Mouse (Mus musculus): ENCODE data around the gene Shb. TPM values are rescaled to one million over a fixed set of nuclear protein-coding genes. Genes with fewer than 3 reads are reported as not detected.

Gene Shb
- polyA plus RNA-seq, 1 experiment: 36.2 TPM

DNA sequence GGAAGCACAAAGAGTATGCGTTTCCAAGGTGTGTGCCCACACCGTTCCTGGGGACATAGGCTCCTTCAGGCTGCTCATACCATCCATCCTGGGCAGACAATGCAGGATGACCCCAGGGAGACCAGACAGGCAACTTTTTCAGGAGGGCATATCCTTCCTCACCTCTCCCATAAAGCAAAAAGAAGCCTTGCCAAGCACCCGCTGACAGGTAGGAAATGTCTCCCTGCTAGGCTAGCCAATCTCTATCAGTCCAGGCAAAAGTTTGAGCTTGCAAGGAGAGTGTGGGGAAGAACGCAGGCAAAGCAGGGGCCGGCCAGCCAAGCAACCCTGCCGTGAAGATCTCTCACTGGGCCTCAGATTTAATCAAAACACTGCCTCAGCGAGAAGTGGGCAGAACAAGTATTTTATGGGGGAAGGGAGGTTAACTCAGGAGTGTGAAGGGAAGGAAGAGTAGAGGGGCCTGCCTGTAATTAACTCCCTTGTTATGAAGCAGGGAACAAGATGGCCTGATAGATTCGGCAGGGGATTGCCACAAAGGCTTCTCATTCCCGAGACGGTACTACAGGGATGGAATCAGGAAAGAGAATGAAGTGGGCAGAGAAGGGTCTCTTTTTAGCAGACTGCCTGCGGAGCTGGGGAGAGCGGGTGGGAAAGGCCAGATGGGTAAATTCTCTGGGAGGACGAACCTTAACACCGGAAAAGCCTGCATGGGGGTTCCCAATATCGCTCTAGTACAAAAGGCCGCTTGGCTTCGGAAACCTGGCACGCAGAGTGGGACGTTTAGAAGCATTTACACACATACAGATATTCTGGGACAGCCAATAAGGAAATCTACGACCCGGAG is 3.7 kb downstream of the Shb start:
- H3K4me3 ChIP-seq (replicated peaks; ENCODE audit: extremely low read depth, low read depth, low read length): peak overlapping the region; percentile 66
- H3K4me1 ChIP-seq (ENCODE audit: control insufficient read depth, insufficient read depth, low read length): peaks cover 17% of the 10 kb centered on the region
- 21% methylated on average over 21 of the region's 21 CpGs for WGBS
- TF ChIP-seq CTCF (IDR thresholded peaks at IDR 0.05; ENCODE audit: insufficient read depth, low read length): no peak
- TF ChIP-seq POLR2A (IDR thresholded peaks at IDR 0.05; ENCODE audit: borderline replicate concordance, extremely low read depth, low read depth, low read length): no peak
- no peak for DNase-seq

DNA sequence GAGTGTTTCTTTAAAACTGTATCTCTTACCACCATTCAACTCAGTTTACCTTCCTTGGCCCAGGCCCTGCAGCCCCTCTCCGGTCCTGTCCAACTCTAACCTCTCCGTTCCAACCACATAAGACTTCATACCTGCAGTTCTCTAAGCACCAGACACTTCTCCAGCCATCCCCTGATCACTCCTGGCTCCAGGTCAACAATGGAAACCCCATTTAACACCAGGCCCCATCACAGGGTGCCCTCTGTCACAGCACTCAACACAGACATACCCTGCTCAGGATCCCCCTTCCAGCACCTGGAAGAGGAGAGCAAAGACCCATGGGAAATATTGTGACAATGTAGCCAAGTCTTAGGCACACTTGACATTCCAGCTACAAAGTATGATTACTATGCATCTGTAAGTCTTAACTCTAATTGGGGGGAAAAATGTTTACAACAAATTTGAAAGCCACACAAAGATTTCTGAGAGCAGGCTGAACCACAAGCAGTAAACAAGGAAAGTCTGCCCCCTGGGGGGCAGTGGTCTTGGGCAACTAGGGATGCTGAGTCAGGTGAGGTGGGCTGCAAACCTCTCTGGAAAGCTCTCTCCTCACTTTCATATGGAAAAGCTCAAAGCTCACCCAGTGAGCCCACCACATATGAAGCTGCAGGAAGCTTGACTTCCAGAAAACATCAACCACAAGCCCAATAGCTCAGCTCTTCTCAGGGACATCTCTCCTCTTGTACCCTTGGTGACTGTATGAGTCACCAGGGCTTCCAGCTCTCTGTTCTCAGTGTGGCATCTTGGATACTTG is 4.5 kb downstream of the Shb start:
- no peak for DNase-seq
- WGBS: 76% methylated on average over 2 of the region's 2 CpGs
- TF ChIP-seq POLR2A (IDR thresholded peaks at IDR 0.05; ENCODE audit: borderline replicate concordance, extremely low read depth, low read depth, low read length) (no peak), CTCF (IDR thresholded peaks at IDR 0.05; ENCODE audit: insufficient read depth, low read length) (peak; percentile 46; the same call in 1 of the 2 replicates)
- H3K4me1 ChIP-seq (ENCODE audit: control insufficient read depth, insufficient read depth, low read length): peaks cover 19% of the 10 kb centered on the region
- peak overlapping the region; percentile 66 for H3K4me3 ChIP-seq (replicated peaks; ENCODE audit: extremely low read depth, low read depth, low read length)

DNA sequence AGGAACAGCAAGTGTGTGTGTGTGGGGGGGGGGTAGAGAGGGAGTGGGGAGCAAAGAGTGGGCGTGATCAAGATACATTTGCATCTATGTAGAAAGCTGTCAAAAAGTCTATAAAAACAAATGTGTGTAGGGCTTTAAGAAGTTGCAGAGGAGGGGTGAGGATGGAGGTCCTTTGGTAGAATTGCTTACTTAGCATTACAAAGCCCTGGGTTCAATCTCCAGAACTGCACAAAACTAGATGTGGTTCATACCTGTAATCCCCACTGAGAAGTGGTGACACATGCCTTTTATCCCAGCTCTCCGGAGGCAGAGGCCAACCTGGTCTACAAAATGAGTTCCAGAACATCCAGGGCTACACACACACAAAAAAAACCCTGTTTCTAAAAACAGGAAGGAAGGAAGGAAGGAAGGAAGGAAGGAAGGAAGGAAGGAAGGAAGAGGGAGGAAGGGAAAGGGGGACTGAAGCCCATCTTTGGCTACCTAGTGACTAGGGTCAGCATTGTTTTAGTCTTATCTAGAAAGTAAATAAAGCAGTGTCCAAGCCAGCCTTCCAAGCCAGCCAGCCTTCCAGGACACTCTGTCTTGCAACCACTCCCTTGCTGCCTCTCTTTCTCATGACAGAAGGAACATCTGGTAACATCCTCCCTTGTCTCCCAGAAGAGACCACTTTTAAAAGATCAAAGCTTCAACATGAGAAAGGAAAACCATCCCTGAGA is 5.3 kb downstream of the Shb start:
- WGBS: 80% methylated on average over 2 of the region's 2 CpGs
- DNase-seq: no peak
- no peak overlapping the region for H3K4me3 ChIP-seq (replicated peaks; ENCODE audit: extremely low read depth, low read depth, low read length)
- peaks cover 18% of the 10 kb centered on the region for H3K4me1 ChIP-seq (ENCODE audit: control insufficient read depth, insufficient read depth, low read length)
- no peak for TF ChIP-seq CTCF (IDR thresholded peaks at IDR 0.05; ENCODE audit: insufficient read depth, low read length)
- no peak for TF ChIP-seq POLR2A (IDR thresholded peaks at IDR 0.05; ENCODE audit: borderline replicate concordance, extremely low read depth, low read depth, low read length)

DNA sequence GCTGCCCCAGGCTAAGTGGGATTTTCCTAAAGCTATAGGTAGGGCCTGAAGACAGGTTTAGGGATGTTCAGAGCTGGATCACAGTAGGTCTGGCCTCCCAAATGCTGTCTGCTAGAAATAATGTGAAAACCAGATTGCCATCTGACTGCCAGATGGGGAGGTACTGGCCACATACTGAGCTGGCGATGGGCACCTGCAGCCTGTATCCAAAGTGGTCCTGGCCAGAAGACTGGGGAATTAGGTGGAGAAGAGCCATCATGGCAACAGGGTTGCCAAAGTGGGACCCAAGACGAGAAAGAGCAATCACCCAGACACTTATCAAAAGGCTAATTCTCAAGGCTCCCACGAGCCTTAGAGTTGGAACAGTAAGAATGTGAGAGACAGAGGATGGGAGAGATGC is 6.1 kb downstream of the Shb start:
- peaks cover 20% of the 10 kb centered on the region for H3K4me1 ChIP-seq (ENCODE audit: control insufficient read depth, insufficient read depth, low read length)
- no peak for TF ChIP-seq POLR2A (IDR thresholded peaks at IDR 0.05; ENCODE audit: borderline replicate concordance, extremely low read depth, low read depth, low read length)
- TF ChIP-seq CTCF (IDR thresholded peaks at IDR 0.05; ENCODE audit: insufficient read depth, low read length): no peak
- WGBS: 86% methylated on average over 3 of the region's 3 CpGs
- H3K4me3 ChIP-seq (replicated peaks; ENCODE audit: extremely low read depth, low read depth, low read length): no peak overlapping the region
- DNase-seq: no peak

DNA sequence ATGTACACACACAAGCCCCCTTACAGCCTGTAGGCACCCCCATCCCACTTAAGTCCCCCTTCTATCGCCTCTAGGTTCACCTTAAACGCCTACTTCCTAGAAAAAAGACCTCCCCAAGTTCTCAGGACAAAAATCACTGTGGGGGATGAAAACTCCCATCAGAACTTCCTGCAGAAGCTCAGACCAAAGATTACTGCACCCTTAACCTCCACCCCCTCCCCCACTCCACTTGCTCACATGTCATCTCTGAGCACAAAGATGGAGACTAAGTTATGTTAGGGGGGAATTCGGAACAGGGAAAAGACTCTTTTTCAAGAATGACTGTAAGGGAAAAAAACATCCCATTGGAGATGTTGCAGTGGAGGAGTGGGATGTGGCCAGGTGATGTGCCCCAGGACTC is 6.7 kb downstream of the Shb start:
- 86% methylated on average over 3 of the region's 3 CpGs for WGBS
- TF ChIP-seq CTCF (IDR thresholded peaks at IDR 0.05; ENCODE audit: insufficient read depth, low read length) (no peak), POLR2A (IDR thresholded peaks at IDR 0.05; ENCODE audit: borderline replicate concordance, extremely low read depth, low read depth, low read length) (no peak)
- peaks cover 26% of the 10 kb centered on the region for H3K4me1 ChIP-seq (ENCODE audit: control insufficient read depth, insufficient read depth, low read length)
- DNase-seq: no peak
- H3K4me3 ChIP-seq (replicated peaks; ENCODE audit: extremely low read depth, low read depth, low read length): no peak overlapping the region

DNA sequence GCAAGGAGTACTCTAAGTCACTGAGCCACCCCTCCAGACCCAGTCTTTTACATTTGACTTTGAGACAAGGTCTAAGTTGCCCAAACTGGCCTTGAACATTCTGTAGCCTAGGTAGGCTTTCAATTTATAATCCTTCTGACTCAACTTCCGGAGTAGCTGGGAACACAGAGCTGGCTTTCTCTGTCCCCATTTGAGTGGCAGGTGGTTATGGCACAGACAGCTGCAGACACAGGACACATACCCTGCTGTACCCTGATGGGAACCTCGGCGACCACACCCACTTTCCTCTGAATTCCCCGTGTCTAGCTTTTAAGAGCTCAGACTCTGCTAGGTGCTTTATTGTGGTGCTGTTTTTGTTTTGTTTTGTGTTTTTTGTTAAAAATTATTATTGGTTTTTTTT is 7.7 kb downstream of the Shb start:
- TF ChIP-seq POLR2A (IDR thresholded peaks at IDR 0.05; ENCODE audit: borderline replicate concordance, extremely low read depth, low read depth, low read length): no peak
- TF ChIP-seq CTCF (IDR thresholded peaks at IDR 0.05; ENCODE audit: insufficient read depth, low read length): no peak
- WGBS: 90% methylated on average over 4 of the region's 4 CpGs
- H3K4me1 ChIP-seq (ENCODE audit: control insufficient read depth, insufficient read depth, low read length): peaks cover 30% of the 10 kb centered on the region
- no peak overlapping the region for H3K4me3 ChIP-seq (replicated peaks; ENCODE audit: extremely low read depth, low read depth, low read length)
- no peak for DNase-seq

DNA sequence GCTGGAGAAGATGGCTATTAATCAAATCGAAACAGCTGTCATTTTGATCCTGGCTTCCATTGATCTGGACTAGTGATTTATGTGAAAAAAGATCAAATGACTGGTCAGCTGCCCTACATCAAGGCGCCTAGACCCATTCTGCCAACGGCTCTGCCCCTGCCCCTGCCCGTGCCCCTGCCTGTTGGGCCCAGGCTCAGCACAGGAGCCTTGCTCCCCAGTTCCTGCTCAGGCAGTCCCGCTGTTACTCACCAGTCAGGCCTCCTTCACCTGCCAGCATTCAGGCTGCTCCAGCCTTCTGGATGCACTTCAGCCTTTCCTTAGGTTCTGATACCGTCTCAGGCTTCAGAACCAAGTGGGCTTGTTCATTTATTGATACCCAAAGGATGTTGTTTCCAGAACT is 8.9 kb downstream of the Shb start:
- H3K4me3 ChIP-seq (replicated peaks; ENCODE audit: extremely low read depth, low read depth, low read length): no peak overlapping the region
- 82% methylated on average over 6 of the region's 6 CpGs for WGBS
- peaks cover 30% of the 10 kb centered on the region for H3K4me1 ChIP-seq (ENCODE audit: control insufficient read depth, insufficient read depth, low read length)
- DNase-seq: no peak
- TF ChIP-seq CTCF (IDR thresholded peaks at IDR 0.05; ENCODE audit: insufficient read depth, low read length): no peak
- no peak for TF ChIP-seq POLR2A (IDR thresholded peaks at IDR 0.05; ENCODE audit: borderline replicate concordance, extremely low read depth, low read depth, low read length)

DNA sequence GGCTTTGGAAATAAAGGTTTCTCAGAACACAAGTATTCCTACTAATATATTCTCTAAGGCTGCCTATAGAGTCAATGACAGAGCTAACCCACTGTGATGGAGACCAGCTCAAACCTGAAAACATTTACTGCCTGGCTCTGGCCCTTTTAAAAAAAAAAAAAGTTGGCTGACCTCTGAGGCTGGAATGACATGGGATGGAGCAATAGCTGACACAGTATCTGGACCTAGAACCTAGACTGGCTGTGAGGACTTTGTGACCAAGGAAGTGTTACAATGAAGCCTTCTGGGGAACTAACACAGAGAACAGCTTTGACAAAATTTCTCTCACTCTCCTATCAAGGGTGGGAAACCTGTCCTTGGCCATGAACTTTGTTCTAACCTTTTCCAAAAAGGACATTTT is 9.3 kb downstream of the Shb start:
- no peak for TF ChIP-seq POLR2A (IDR thresholded peaks at IDR 0.05; ENCODE audit: borderline replicate concordance, extremely low read depth, low read depth, low read length)
- no peak for TF ChIP-seq CTCF (IDR thresholded peaks at IDR 0.05; ENCODE audit: insufficient read depth, low read length)
- H3K4me1 ChIP-seq (ENCODE audit: control insufficient read depth, insufficient read depth, low read length): peaks cover 28% of the 10 kb centered on the region
- no peak for DNase-seq
- H3K4me3 ChIP-seq (replicated peaks; ENCODE audit: extremely low read depth, low read depth, low read length): no peak overlapping the region

DNA sequence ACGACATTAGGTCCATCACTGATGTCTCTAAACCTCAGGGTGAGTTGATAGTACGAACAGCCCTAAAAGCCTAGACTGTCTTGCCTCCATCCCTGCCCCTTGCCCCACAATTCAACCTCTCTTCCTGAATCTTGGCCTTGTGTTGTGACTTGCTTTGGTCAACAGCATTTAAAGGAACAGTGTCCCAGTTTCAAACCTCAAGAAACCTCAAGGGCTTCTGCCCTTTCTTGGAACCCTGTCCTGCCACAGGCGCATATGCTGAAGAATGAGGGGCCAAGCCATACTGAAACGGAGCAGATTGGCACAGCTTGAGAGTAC is 9.7 kb downstream of the Shb start:
- WGBS: 70% methylated on average over 4 of the region's 4 CpGs
- DNase-seq: no peak
- H3K4me1 ChIP-seq (ENCODE audit: control insufficient read depth, insufficient read depth, low read length): peaks cover 26% of the 10 kb centered on the region

More for the DNA sequence above, 9.7 kb downstream of the Shb start:
- TF ChIP-seq CTCF (IDR thresholded peaks at IDR 0.05; ENCODE audit: insufficient read depth, low read length) (no peak), POLR2A (IDR thresholded peaks at IDR 0.05; ENCODE audit: borderline replicate concordance, extremely low read depth, low read depth, low read length) (no peak)
- H3K4me3 ChIP-seq (replicated peaks; ENCODE audit: extremely low read depth, low read depth, low read length): no peak overlapping the region

Measured in lung, adult 2 months (tissue).